Mouse (Mus musculus) heart, adult 2 months (tissue): ENCODE results near the gene Ube2v1.

Experiments
- CTCF ChIP-seq: fragments of 200-600 bp; IDR thresholded peaks from 2 replicates; pipeline ENCODE4 v1.8.1; 2022; ENCODE audit warnings: antibody characterized with exemption, mild to moderate bottlenecking, moderate library complexity
- EP300 ChIP-seq: fragments of 200-500 bp; IDR thresholded peaks from 2 replicates; pipeline ENCODE4 v1.6.1; 2011; ENCODE audit warnings: low read depth, low read length, control low read depth; ENCODE audit not compliant: insufficient read depth
- POLR2A ChIP-seq: fragments of 200-500 bp; IDR thresholded peaks from 2 replicates; pipeline ENCODE4 v1.6.1; 2011; ENCODE audit warnings: mild to moderate bottlenecking, low read depth, low read length, control low read depth; ENCODE audit not compliant: insufficient read depth

DNA sequence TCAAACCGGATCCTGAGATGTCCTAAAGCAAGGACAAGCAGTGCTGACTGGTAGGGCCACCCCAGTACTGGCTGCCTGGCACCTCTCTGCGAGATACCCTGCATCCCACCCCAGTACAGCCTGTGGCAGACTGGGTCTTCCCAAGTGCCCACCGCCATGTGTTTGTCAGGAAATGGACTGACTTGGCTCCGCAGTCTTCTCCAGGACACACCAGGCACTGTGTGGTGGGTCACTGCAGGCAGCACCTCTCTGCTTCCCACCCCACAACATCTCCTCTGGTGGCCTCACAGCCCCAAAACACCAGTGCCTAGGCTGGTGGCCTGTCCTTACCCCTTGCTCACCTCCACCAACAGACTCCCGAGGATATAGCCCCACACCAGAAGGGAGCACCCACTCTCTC lies 1.5 kb downstream of the Ube2v1 start:
- TF ChIP-seq POLR2A (no peak), CTCF (no peak), EP300 (no peak)
